Mouse (Mus musculus) limb, embryonic 14.5 days (tissue): Measurements from ENCODE around the gene Jak3. TPM values are rescaled to one million over a fixed set of nuclear protein-coding genes. Genes with fewer than 3 reads are reported as not detected.
A peak's percentile ranks its signal among the peaks of the same experiment; 100 is the strongest.

ENCODE experiments used
- ATAC-seq: fragments of 200-750 bp; cut with Nextera tagmentation; 2 replicates; pipeline ENCODE4 v1.8.0; 2017; ENCODE audit warnings: low read depth, moderate number of reproducible peaks, moderate TSS enrichment; ENCODE audit not compliant: low FRiP score
- DNase-seq: peaks from one replicate; pipeline ENCODE4 v3.0.0-alpha.2; 2015; ENCODE audit warnings: low spot score
- H3K27ac ChIP-seq: fragments of 300-500 bp; sonication (generic); replicated peaks from 2 replicates; pipeline ENCODE4 v1.5.1; 2014; ENCODE audit warnings: low read depth, mild to moderate bottlenecking, low read length, moderate library complexity, mixed read lengths
- H3K27me3 ChIP-seq: fragments of 300-500 bp; sonication (generic); 2 replicates; pipeline ENCODE4 v1.6.1; 2014; ENCODE audit warnings: low read length, mixed read lengths; ENCODE audit not compliant: control insufficient read depth, insufficient read depth
- H3K36me3 ChIP-seq: fragments of 300-500 bp; sonication (generic); 2 replicates; pipeline ENCODE4 v1.6.1; 2014; ENCODE audit warnings: mild to moderate bottlenecking, low read length, moderate library complexity, mixed read lengths; ENCODE audit not compliant: control insufficient read depth, insufficient read depth
- H3K4me1 ChIP-seq: fragments of 300-500 bp; sonication (generic); 2 replicates; pipeline ENCODE4 v1.6.1; 2014; ENCODE audit warnings: antibody characterized with exemption, low read length, mixed read lengths; ENCODE audit not compliant: control insufficient read depth, insufficient read depth
- H3K4me2 ChIP-seq: fragments of 300-500 bp; sonication (generic); replicated peaks from 2 replicates; pipeline ENCODE4 v1.6.1; 2014; ENCODE audit warnings: low read depth, mild to moderate bottlenecking, low read length, moderate library complexity; ENCODE audit not compliant: severe bottlenecking
- H3K4me3 ChIP-seq: fragments of 300-500 bp; sonication (generic); replicated peaks from 2 replicates; pipeline ENCODE4 v1.5.1; 2014; ENCODE audit warnings: low read length
- H3K9ac ChIP-seq: fragments of 300-500 bp; sonication (generic); 2 replicates; pipeline ENCODE4 v1.6.1; 2014; ENCODE audit warnings: mild to moderate bottlenecking, low read depth, low read length, moderate library complexity; ENCODE audit not compliant: severe bottlenecking
- H3K9me3 ChIP-seq: fragments of 300-500 bp; sonication (generic); 2 replicates; pipeline ENCODE4 v1.6.1; 2016; ENCODE audit warnings: low read length; ENCODE audit not compliant: control insufficient read depth
- POLR2A ChIP-seq: fragments of 200-500 bp; IDR thresholded peaks from 2 replicates; pipeline ENCODE4 v1.8.0; 2012; ENCODE audit warnings: inconsistent platforms, mild to moderate bottlenecking, moderate library complexity, borderline replicate concordance; ENCODE audit not compliant: insufficient read depth, insufficient read length; ENCODE audit errors: extremely low read depth
- WGBS: fragments of 180-500 bp; shearing (Covaris S2); extraction: QIAGEN DNeasy Blood & Tissue Kit; methylation state at CpG from one replicate; pipeline ENCODE4 v1.1.7; 2014; 5-methylcytosine and 5-hydroxymethylcytosine counted together
- polyA plus RNA-seq, 2 experiments: library from polyadenylated mRNA; depleted of rRNA in 1 of 2; stranded (reverse) in 1 of 2; unstranded in 1 of 2; fragments of >200 nt; fragmentation: Nextera tagmentation in 1 of 2; extraction: Ambion mirVana in 1 of 2; gene quantifications; 2 replicates each; pipeline versions ENCODE4 v1.2.1 to v1.2.3; 2012 to 2014

Jak3 gene
- polyA plus RNA-seq, 2 experiments, result 5.2 to 8.0 TPM

DNA sequence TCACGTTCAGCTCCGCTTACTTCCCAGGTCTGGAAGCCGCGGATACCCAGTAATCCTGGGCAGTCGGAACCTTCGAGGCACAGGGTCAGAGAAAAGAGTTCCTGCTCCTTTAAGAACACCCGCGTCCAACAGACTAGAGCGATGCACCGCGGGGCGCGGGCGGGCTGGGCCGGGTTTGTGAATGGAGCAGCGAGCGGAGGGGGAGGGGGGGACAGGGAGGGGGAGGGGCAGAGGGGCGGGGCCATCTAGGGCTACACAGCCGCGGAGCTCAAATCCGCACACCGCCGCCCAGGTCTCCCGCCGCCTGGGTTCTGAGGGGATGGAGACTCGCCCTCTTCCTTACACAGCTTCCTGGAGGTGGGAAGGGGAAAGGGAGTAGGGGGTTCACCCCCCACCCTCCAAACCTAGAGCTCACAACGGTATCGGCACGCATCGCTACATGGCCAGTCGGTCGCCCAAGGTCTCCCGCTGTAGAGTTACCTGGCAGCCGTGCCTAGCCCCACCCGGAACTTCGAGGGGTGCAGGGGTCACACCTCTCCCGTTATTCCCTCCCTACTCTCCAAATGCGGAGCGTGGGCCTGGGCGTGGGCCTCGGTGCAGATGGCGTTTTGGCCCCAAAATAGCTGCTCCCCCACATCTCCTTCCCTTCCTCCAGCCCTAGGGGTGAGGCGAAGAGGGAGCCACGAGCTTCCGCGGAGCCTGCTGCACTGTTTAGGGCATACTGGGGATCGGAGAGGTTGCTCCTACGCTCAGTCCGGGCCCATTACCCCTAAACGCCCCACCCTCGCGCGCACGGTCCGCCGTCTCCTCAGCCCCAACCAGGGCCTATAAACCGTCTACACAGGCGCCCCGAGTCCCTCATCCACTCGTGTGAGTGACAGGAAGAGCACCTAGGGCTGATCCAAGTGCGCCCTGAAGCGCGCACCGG, 5.2 kb upstream of the Jak3 start:
- TF ChIP-seq POLR2A, result no peak
- Histone ChIP-seq H3K9ac (no peak overlapping the region), H3K4me2 (peak overlapping the region; percentile 82), H3K4me1 (peaks cover 16% of the 10 kb centered on the region), H3K36me3 (no peaks in the 10 kb centered on the region), H3K27ac (no peak overlapping the region), H3K9me3 (no peaks in the 10 kb centered on the region), H3K4me3 (peak overlapping the region; percentile 35), H3K27me3 (peaks cover 38% of the 10 kb centered on the region)
- ATAC-seq (peak; percentile 41), DNase-seq (peak; percentile 52)
- WGBS, result 2% methylated on average over 29 of the region's 64 CpGs

DNA sequence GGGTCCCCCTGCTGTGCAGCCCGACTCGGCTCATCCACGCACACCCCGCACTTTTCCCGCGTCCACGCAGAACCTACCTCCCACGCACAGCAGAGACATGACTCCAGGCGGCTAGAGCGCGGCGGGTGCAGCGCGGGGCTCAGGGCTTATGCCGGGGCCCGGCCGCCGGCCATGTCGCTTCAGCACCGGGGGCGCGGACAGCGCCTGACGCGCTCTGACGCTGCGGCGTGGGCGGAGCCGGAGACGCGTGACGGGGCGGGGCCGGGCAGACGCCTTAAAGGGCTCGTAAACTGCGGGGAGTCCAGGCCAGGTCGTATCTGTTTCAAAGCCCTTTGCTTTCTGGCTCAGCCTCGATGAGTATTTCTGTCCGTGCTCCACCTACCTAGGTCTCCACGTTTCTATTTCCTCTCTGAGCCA, 4.5 kb upstream of the Jak3 start, which contains the start of gene Unc13a:
Gene Unc13a (minus strand): TSS at position 209 of the 417 bp plus-strand sequence.
- peaks cover 17% of the 10 kb centered on the region for H3K4me1 ChIP-seq
- H3K9me3 ChIP-seq, result no peaks in the 10 kb centered on the region
- H3K36me3 ChIP-seq, result no peaks in the 10 kb centered on the region
- peaks cover 38% of the 10 kb centered on the region for H3K27me3 ChIP-seq
- peak within 1 kb of the TSS; percentile 82 for H3K4me2 ChIP-seq
- peak; percentile 71 for DNase-seq
- no peak for TF ChIP-seq POLR2A
- H3K27ac ChIP-seq, result no peak within 1 kb of the TSS
- under 1% methylated on average over 34 of the region's 42 CpGs for WGBS
- H3K9ac ChIP-seq, result no peak within 1 kb of the TSS
- H3K4me3 ChIP-seq, result peak within 1 kb of the TSS; percentile 35
- peak; percentile 70 for ATAC-seq

DNA sequence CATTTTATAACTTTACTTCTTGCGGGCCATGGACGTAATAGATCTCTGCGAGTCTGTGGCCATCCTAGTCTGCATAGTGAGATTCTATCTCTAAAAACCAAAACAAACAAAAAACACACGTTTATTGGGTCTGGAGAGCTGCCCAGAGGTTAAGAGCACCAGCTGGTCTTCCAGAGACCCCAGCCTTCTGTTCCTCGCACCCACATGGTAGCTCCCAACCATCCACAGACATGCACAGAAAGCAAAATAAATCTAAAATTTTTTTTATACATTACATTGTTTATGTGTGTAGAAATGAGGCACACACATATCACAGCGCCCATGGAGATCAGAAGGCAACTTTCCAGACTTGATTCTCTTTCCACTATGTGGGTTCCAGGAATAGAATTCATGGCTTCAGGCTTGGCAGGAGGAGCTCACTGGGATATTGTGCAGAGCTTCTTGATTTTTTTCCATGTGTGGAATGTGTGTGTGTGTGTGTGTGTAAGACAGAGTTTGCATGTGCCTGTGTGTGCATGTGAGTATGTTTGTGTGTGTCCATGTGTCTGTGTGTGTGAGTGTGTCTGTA, 3.8 kb upstream of the Jak3 start:
- Histone ChIP-seq H3K36me3 (no peaks in the 10 kb centered on the region), H3K27ac (no peak overlapping the region), H3K27me3 (peaks cover 42% of the 10 kb centered on the region), H3K4me3 (peak overlapping the region; percentile 35; the same call in 1 of the 2 replicates), H3K9me3 (no peaks in the 10 kb centered on the region), H3K9ac (no peak overlapping the region), H3K4me2 (peak overlapping the region; percentile 82), H3K4me1 (peaks cover 20% of the 10 kb centered on the region)
- 44% methylated on average over 6 of the region's 6 CpGs for WGBS
- ATAC-seq (no peak), DNase-seq (no peak)
- no peak for TF ChIP-seq POLR2A

DNA sequence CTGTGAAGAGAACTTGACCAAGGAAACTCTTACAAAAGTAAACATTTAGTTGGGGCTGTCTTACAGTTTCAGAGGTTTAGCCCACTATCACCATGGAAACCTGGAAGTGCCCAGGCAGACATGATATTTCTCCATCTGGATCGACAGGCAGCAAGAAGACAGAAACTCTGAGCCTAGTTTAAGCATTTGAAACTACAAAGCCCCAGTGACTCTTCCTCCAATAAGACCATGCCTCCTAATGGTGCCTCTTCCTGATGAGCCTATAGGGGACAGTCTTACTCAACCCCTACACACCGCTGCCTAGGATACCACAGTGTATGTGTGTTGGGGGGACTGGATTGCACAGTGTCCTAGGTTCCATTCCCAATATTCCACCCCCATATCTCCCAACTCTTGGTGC, 2.0 kb upstream of the Jak3 start:
- H3K27me3 ChIP-seq, result peaks cover 48% of the 10 kb centered on the region

DNA sequence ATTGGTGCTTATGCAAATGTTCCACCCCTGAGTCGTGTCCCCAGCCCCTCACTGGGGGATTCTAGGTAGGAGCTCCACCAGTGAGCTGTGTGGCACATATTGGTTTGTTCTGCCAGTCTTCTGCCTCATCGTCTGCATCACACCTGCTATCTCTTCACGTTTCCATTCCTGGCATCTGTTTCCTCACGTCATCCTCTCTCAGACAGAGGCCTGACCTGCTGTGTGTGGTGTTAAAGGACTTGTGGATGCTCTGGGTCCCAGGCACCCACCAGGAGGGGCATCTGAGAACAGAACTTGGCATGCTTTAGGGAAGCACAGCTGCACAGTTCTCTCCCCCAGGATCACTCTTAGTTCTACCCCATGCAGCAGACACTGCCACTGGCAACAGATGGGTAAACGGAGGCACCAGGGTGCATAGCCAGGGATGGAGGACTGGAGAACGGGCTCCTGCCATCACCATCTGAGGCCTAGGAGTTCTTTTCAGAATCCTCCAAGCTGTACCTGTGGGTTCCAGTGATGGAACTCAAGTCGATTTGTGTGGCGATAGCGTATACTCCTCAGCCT, 558 bp upstream of the Jak3 start:
- Histone ChIP-seq H3K4me1 (peaks cover 14% of the 10 kb centered on the region), H3K4me2 (peak overlapping the region; percentile 92), H3K4me3 (peak overlapping the region; percentile 62), H3K9me3 (no peaks in the 10 kb centered on the region), H3K27me3 (peaks cover 49% of the 10 kb centered on the region), H3K27ac (0 out of 2 replicates have a peak overlapping the region, but pooled peaks have one; percentile 38), H3K36me3 (no peaks in the 10 kb centered on the region), H3K9ac (no peak overlapping the region)
- WGBS, result 31% methylated on average over 9 of the region's 9 CpGs
- DNase-seq, result no peak
- TF ChIP-seq POLR2A, result no peak
- no peak for ATAC-seq

More for the DNA sequence above, 2.0 kb upstream of the Jak3 start:
- no peak for TF ChIP-seq POLR2A
- ATAC-seq, result no peak
- DNase-seq, result no peak
- H3K4me2 ChIP-seq, result no peak overlapping the region
- H3K4me1 ChIP-seq, result peaks cover 17% of the 10 kb centered on the region
- no peaks in the 10 kb centered on the region for H3K9me3 ChIP-seq
- H3K9ac ChIP-seq, result no peak overlapping the region
- 76% methylated on average over 2 of the region's 2 CpGs for WGBS
- H3K27ac ChIP-seq, result no peak overlapping the region
- H3K36me3 ChIP-seq, result no peaks in the 10 kb centered on the region
- no peak overlapping the region for H3K4me3 ChIP-seq
